Mouse (Mus musculus): ENCODE results near the gene Exoc6b.
"Not testable (repeated sequence)": the region's sequence is repeated elsewhere in the genome, so short reads cannot be mapped to it uniquely, and the experiment has no call there.

Gene Exoc6b

DNA sequence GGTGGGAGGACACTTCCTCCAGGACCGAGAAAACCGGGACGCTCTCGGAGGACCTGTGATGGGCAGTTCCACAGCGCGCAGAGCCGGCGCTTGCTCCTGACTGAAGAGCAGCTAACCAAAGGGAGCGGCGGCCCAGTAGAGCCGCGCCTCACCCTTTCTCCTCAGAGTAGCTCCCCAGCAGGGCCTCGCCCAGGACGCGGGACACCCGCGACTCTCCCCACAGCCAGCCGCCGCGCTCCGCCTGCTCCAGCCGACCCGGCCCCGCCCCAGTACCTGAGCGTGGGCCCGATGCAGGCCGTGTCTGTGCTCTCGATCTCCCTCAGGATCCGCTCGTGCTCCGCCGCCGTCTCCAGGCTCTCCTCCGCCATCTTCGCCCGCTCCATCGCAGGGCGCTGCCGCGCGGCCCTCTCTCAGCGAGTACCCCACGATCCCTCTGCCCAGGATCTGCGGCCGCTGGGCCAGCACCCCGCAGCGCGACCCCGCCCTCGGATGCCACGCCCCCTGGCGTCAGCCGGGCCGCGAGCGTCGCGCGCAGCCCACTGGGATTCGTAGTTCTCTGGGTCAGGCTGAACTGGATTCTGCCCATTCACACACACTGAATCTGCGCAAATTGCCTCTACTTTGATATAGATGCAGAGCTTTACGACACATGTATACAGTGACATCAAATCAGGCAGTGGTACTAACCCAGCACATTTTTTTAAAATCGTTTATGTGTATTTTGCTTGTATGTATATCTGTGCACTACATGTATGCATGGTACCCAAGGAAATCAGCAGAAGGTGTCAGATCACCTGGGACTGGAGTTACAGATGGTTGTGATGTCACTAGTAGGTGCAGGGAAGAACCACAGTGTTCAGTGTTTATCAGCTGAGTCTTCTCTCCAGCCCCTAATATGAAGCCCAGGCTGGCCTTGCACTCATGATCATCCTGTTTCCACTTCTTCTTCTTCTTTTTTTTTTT lies at the start of gene Exoc6b:
TSS of gene Exoc6b (minus strand) at position 491 of the 963 bp plus-strand sequence.
- peak; percentile 16 to 66 for DNase-seq (ENCODE audit: low read depth in 1 of 2, low spot score in 2 of 2)

DNA sequence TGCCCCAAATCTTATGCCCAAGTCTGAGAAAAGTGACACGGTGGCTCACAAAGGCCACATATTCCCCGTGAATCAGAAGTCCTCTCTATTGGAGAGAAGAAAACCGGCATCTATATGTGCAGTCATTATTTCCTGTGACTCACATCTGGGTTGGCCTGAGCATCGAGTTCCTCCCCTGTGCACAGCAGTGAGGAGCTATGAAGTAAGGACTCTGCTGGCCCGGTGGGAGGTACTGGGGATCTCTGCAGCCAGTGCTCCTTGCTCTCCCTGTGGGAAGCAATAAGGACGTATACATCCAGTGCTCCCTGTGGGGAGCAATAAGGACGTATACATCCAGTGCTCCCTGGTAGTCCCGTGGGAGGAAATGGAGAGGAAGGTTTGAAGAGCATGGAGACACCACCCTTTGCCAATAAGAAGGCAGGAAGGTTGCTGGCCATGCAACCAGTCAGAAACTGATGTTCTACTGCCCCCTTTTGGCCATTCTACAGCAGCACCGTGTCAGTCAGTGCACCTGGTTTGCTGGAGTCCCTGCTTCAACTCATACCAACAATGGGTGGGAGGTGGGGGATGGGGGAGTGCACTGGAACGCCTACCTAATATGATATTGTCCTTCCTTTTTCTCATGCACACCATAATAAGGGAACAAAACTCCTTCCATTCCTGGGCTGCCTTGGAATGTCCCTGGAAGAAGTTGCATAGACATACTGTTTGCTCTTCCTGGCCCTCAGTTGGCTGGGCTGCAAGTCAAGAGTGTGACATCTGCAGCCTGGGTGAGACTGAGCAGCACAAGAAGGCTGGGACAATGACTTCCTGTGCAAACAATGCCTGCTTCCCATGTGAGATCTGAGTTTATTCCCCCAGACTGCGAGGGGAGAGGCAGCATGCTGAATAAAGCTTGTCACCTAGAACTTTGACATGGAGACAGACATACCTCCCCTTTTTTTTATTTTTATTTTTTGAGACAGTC lies 48.5 kb upstream of the Exoc6b start:
- not testable (repeated sequence) for DNase-seq (ENCODE audit: low read depth in 1 of 2, low spot score in 2 of 2)

DNA sequence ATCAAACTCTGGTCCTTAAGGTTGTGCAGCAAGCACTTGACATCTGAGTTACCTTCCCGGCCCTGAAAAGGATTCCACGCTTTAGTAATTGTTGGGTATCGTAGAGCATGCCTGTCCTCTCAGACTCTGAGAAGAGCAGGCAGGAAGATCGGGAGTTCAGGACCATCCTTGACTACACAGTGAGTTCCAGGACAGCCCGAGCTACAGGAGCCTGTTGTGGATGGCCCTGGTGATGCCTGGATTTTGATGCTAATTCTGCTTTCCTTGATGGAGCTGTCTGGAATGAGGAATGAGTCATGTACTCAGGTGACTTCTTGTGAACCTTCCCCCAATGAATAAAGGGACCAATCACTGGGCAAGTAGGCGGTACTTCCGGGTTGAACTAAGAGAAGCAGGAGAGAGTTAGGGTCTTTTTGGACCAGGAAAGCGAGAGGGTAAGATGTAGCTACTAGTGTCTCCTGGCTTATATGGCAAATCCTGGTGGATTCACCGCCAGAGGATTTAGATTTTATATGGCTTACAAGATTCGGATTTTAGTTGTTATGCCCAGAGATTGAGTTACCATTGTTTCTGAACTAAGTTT lies 35.8 kb upstream of the Exoc6b start:
- DNase-seq (ENCODE audit: low read depth in 1 of 2, low spot score in 2 of 2): no peak

- no peak for DNase-seq (ENCODE audit: low read depth in 1 of 2, low spot score in 2 of 2)
Observed at GRCm38 (mm10) chr6:85103321-85103720, 34.0 kb upstream of the Exoc6b start.

GRCm38 (mm10) chr6:85096441-85096840 lies 27.1 kb upstream of the Exoc6b start:
- DNase-seq (ENCODE audit: low read depth in 1 of 2, low spot score in 2 of 2): no peak

DNA sequence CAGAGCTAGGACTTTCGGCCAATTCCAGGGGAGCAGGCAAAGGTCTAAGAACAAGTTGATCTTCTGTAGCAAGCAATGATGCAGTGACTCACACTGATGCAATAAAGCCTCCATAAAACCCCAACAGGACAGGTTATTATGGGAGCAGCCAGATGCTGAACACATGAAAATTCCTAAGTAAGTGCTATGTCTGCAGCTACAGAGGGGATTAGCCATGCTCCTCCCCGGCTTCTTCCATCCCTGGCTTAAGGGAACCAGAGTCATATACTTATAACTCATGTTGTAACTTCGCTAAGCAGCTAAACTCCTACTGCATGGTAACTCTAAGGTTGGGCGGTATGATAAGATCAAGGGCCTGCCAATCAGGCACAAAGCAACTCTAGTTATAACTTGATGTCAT lies 18.1 kb upstream of the Exoc6b start:
- DNase-seq (ENCODE audit: low read depth in 1 of 2, low spot score in 2 of 2): no peak

DNA sequence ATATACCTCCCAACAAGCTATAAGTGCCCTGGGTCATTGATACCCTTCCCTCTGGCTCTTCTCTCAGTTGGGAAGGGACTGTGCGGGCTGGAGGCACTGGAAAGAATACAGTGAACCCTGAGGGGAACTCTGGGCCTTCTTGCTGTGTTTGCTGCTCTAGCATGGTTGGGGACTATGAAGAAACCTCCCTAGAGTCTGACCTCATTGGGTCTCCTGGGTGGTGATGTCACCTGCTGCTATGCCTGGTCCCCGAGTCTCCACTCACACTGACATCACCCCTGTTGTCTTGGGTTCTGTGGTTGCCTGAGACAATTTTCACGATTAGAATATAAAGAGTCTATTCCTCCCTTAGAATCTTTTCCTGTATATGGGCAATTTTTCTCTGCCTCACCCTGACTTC lies 17.3 kb upstream of the Exoc6b start:
- no peak for DNase-seq (ENCODE audit: low read depth in 1 of 2, low spot score in 2 of 2)

DNA sequence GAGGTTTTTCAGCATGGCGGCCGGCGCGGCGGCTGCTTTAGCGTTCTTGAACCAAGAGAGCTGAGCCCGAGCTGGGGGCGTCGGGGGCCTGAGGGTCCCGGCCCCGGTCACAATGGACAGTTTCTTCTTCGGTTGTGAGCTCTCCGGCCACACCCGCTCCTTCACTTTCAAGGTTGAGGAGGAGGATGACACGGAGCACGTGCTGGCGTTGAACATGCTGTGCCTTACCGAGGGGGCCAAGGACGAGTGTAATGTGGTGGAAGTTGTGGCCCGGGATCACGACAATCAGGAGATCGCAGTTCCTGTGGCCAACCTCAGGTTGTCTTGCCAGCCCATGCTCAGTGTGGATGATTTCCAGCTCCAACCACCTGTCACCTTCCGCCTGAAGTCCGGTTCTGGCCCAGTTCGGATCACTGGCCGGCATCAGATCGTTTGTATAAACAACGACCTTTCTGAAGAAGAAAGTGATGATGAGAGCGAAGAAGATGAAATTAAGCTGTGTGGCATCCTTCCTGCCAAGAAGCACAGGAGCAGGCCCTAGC lies 6.9 kb upstream of the Exoc6b start:
- not testable (repeated sequence) for DNase-seq (ENCODE audit: low read depth in 1 of 2, low spot score in 2 of 2)

DNA sequence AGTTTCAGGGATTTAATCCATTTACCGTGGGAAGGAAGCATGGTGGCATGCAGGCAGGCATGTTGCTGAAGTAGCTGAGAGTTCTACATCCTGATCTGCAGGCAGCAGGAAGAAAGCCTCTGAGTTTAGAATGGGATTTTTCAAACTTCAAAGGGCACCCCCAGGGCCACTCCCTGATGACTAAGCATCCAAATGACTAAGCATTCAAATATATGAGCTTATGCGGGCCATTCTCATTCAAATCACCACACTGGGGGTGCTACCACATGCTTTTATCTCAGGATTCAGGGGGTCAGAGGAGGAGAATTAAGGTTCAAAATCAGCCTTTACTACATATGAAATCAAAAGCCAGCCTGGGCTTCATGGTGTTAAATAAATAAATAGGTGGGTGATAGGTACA lies 5.7 kb upstream of the Exoc6b start:
- no peak for DNase-seq (ENCODE audit: low read depth in 1 of 2, low spot score in 2 of 2)

- peak in 1 of 2 experiments; percentile 0 for DNase-seq (ENCODE audit: low read depth in 1 of 2, low spot score in 2 of 2)
Observed at GRCm38 (mm10) chr6:85068322-85069022, 841 bp downstream of the Exoc6b start.

DNA sequence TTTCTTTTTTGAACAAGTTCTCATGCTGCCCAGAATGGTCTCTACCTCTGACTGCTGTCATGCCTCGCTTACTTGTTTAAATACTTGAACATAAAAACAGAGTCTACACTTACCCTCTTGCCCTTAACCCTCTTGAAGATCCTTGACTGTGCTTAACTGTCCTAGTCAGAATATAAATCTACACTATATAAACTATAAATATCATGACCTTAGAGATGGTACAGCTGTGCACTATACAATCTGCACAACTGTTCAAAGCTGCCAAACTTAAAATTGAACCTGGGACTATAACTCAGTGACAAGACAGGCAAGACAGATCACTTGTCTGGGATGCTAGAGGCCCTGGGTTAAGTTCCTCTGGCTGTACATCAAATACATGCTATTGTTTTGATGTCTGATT lies 11.7 kb downstream of the Exoc6b start:
- no peak for DNase-seq (ENCODE audit: low read depth in 1 of 2, low spot score in 2 of 2)

GRCm38 (mm10) chr6:85051109-85051508 lies 18.2 kb downstream of the Exoc6b start:
- no peak for DNase-seq (ENCODE audit: low read depth in 1 of 2, low spot score in 2 of 2)

DNA sequence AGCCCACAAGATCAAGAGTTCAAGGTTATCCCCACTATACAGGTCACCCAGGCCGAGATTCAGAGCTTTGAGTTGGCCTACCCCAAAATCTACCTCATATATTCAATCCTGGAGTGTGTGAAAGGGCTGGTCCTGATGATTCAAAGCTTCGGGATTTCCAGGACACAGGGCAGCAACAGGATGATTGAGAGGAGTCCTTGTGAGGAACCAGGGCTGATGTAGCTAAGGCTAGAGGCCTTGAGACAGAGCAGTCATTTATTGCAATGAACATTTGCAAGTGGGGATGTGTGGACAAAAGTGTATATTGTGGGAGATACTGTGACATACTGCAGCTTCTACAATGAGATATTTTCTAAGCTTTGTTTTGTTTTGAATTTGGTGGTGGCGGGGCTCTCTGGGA lies 22.8 kb downstream of the Exoc6b start:
- no peak for DNase-seq (ENCODE audit: low read depth in 1 of 2, low spot score in 2 of 2)

DNA sequence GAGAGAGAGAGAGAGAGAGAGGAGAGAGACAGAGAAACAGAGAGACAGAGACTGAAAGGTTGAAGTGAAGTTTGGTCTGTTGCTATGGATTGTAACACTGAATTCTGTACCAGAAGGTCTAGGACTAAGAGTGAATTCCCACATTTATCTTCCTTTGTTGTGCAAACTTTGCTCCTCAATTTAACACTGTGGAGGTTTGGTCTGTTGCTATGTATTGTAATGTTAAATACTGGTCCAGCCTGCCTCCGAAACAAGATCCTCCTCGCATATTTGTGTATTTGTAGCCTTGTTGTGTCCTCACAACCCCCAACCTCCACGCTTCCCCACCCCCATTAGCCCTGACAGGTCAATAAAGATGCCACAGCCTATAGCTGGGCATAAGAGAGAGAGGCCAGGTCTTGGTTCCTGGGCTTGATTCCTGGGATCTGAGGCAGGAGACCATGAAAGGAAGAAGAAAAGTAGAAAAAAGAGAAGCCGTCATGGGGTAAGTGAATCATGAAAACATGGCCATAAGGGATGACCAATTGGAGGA lies 24.6 kb downstream of the Exoc6b start:
- DNase-seq (ENCODE audit: low read depth in 1 of 2, low spot score in 2 of 2): no peak

DNA sequence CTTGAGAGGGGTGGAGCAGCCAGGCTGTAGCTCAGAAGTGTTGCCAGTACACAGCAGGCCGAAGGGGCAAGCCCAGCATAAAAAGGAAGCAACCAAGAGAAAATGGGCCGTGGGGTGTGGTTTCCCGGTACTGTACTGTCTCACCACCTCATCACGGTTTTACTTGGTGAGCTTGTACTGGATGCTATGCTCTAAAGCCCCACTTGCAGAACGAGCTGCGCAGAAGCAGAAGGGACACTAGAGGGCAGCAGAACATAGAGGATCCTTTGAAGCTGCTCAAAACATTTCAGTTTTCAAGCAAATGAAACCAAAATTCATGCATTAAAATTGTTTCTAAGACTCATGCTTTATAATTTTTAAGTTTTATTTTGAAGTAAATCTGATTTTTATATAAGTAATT lies 31.6 kb downstream of the Exoc6b start:
- DNase-seq (ENCODE audit: low read depth in 1 of 2, low spot score in 2 of 2): peak in 1 of 2 experiments; percentile 3

- DNase-seq (ENCODE audit: low read depth in 1 of 2, low spot score in 2 of 2): no peak
Observed at GRCm38 (mm10) chr6:85029671-85030070, 39.6 kb downstream of the Exoc6b start.

- DNase-seq (ENCODE audit: low read depth in 1 of 2, low spot score in 2 of 2): no peak
Observed at GRCm38 (mm10) chr6:85024403-85024802, 44.9 kb downstream of the Exoc6b start.

- no peak for DNase-seq (ENCODE audit: low read depth in 1 of 2, low spot score in 2 of 2)
Observed at GRCm38 (mm10) chr6:85017011-85017410, 52.3 kb downstream of the Exoc6b start.

GRCm38 (mm10) chr6:85013906-85014305 lies 55.4 kb downstream of the Exoc6b start:
- no peak for DNase-seq (ENCODE audit: low read depth in 1 of 2, low spot score in 2 of 2)

- DNase-seq (ENCODE audit: low read depth in 1 of 2, low spot score in 2 of 2): no peak
Observed at GRCm38 (mm10) chr6:85010397-85010796, 58.9 kb downstream of the Exoc6b start.

Measured in monocyte, adult 2 months (primary cell).